Mouse (Mus musculus) adrenal gland, postnatal 36 days (tissue): ENCODE results near the gene Ccdc91. TPM values are rescaled to one million over a fixed set of nuclear protein-coding genes. Genes with fewer than 3 reads are reported as not detected.

Source experiments
- total RNA-seq, 2 experiments: library from RNA; stranded (reverse); gene quantifications; 2 replicates each; pipeline ENCODE4 v1.2.3; 2021

Ccdc91 gene
- total RNA-seq, 2 experiments from 2014 or later: 50.2 to 58.7 TPM

Other genes with a start within 250 kb of the Ccdc91 start
- gene Pthlh, start 211.6 kb upstream of the Ccdc91 start, total RNA-seq: 1 to 10 TPM in 1 of 2 experiments, not detected in 1; 2.2 TPM